Mouse (Mus musculus) urinary bladder, postnatal 10 days (tissue): Measurements from ENCODE around the gene Prkca.

Source experiments
- DNase-seq: peaks from one replicate; pipeline ENCODE4 v3.0.0; 2022; ENCODE audit warnings: low spot score

The Prkca gene

DNA sequence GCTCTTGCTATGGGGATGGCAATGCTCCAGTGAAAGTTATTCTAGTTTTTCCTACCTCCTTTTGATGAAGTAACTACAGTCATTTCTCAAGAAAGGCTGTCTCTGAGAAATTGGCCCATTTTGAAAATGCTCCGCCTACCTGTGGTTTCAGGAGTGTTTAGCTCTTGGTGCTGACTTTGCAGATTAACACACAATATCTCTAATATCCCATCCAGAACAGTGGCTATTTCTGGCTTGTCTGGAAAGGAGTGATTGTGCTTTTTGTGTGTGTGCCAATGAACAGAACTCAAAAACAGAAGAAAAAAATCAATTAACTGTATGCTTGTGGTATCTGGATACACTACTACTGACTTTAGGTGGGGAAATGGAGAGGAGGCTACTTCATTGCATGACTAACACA, 395.8 kb downstream of the Prkca start:
- DNase-seq: no peak

DNA sequence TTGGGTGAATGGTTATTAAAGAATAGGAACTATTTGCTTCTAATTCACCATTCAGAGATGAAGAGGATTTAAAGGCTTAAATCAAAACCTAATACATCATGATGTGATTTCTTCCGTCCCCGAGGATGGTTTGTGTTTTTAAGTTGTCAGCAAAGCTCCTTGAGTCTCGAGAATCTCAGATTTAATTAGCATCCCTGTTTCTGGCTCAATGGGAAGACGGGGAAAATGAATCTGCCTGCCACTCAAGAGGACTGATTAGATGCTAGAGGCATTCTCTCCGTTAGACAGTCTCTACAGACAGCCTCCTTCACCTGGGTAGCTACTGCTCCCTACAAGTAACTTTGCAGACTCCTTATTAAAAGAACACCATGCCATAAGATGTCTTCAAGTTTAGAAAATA, 396.9 kb downstream of the Prkca start:
- no peak for DNase-seq

DNA sequence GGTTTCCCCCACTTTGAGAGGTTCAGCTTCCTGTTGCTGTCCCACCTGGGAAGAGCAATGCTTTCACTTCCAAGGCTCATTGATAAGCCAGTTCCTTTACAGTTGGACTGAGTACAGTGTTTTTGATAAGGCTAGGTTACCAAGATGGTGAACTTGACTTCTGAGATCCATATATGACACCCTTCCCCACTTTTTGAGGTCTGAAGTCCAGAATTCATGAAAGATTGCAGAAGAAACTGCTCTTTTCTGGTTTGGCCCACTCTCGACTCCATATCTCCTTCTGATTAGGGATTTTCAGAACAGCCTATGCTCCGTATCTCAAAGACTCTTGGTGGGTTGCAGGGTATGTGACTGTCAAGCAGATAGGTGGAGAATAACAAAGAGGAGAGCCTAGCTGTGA, 406.8 kb downstream of the Prkca start:
- DNase-seq: no peak

DNA sequence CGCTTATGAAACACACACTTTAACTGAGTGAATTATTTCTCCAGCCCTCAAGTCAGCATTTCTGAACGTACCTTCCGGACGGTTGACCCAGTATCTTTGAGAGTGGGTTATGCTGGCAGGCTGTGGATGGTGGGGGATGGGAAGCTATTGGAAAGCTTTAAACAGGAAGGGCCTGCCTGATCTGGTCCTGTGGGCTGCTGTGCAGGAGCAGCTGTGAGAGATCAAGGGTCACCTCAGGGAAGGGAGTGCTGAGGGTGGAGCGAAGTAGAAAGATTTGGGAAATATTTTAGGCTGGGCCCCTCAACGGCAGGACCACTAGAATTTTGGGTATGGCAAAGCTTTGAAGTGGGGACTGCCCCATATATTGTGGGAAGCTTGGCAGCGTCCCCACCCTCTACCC, 412.0 kb downstream of the Prkca start:
- DNase-seq: no peak

DNA sequence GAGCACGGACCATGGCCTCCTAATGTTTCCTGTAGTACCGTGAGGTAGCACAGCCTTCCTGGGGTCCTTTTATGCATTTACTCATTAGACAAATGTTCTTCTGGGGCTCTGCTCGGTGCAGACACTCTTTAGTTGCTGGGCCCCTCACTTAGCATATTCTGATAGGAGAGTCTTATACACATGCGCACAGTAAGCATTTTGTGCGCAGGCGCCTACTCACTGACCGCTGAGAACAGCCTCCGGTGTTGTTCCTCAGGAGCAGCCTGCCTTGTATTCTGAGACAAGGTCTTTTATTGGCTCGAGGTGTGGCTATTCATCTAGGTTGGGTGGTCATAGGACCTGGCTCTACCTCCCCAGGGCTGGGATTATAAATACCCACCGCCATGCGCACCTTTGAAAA, 412.4 kb downstream of the Prkca start:
- DNase-seq: no peak

DNA sequence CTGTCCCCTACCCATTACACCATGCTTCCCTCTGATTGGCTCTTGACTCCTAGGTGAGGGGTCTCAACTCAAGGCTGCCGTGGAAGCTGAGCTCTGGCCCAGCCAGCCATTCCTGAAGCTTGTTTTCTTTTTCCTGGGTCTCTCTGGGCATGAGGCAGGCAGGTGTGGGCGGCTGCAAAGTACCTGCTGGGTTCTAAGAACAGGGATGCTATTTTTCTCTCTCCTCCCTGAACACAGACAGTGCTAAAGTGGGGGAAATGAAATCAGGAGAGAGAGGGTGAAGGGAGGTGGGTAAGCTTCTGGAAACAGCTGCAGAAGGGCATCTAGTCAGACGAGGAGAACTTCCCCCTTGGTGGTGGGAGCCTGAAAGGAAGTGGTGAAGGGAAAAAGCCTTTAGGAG, 414.0 kb downstream of the Prkca start:
- no peak for DNase-seq

DNA sequence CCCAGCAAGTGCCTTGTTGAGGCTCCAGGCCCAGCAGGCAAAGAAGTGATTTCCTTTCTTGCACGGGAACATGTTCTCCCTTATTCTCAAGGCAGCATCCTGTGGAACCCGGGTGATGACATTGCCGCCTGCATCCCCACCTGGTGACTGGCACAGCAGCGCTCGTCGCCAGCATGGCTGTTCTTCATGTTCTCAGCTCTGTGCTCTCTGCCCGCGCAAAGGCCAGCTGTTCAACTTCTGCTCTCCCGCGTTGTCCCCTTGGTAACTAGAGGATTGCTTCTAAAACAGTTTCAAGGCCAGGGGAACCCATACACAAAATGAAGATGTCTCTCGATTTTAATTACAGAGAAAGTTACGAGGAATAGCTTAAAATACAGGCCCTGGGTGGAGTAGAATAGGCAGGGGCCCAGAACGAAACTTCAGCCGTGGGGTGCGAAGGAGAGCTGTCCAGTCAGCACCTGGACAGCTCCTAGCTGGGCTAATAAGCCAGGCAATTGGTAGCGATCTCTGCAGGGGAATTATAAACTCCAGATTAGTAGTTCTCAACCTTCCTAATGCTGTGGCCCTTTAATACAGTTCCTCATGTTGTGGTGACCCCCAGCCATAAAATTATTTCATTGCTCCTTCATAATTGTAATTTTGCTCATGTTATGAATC, 423.7 kb downstream of the Prkca start:
- no peak for DNase-seq

DNA sequence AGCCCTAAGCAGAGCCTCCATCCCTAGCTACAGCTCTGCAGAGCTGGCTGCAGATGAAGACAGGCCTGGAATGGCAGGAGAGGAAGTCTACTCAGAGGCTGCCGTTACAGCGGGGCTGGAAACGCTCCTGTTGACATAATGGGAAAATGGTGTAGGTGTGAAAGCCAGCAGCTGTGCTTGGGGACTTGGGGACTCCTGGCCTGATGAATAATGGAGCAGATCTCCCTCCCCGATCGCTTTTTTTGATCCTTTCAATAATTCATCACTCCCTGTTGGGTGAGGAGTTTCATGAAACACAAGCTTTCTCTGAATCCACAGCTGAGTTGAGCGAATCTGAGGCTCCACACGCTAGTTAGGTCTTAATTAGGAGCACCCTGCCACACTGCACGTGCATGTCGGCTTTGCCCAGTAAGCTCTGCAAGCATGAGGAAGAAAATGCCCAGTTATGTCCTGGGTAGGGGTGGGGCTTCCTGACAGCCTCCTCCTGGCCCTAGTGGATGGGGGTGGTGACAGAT, 425.9 kb downstream of the Prkca start:
- DNase-seq: no peak

DNA sequence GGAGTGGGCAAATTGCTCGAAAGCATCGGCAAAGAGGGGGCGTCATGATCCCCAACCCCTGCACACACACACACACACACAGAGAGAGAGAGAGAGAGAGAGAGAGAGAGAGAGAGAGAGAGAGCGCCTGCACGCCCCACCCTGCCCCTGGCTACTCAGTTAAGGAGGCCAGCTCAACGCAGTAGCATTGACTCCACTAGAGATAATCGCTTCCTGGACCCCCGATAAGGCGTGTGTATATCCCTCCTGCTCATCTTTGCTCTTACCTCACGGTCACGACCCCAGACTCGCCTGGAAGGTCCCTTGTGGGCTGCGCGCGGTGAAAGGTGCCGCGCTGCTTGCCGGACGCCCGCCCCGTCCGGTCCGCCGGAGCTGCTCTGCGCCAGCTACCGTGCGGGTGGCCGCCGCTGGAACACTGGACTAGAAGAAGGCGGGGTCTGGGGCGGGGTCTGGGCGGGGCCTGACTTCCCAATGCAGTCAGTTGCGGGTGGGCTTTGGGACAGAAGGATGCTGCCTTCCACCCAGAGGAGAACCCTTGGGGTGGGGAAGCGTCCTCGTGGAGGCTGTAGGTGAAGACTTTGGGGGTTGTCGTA, 429.0 kb downstream of the Prkca start, which contains the start of gene Cacng5:
Gene Cacng5 (minus strand): TSS at position 422 of the 593 bp plus-strand sequence.
- DNase-seq: no peak

DNA sequence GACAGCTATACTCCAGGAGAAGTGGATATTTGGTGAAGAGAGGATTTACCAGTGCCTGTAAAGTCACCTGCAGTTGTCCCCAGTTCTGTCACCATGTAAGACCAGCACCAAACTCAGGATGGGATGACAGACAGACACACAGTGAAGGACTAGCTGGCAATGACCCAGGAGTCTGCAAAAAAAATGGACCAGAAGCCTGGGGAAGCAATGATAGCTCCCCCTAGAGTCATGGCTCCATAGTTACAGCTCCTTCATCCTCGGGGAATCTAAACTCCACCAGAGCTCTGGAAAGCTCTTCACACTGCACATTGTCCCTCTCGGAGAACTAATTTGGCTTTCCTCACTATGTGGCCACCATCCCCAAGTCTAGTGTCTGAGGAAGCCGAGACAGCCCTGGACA, 430.4 kb downstream of the Prkca start:
- no peak for DNase-seq

DNA sequence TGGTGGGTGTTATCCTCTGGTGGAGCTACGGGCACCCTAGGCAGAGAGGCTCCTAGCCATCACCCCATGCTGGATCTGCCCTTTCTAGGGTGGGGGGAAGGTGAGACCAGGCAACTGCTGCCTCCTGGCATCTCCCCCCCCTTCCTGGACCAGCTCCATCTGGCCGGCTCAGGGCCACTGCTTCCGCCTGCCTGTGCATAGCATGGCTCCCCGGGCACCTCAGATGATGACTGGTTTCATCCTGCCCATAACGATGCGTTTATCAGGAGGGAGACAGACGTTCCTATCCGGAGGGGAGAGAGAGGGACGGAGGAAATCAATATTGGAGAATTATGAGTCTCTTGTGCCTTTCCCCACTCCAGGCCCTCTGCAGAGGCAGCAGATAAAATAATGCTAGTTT, 438.4 kb downstream of the Prkca start:
- DNase-seq: no peak

DNA sequence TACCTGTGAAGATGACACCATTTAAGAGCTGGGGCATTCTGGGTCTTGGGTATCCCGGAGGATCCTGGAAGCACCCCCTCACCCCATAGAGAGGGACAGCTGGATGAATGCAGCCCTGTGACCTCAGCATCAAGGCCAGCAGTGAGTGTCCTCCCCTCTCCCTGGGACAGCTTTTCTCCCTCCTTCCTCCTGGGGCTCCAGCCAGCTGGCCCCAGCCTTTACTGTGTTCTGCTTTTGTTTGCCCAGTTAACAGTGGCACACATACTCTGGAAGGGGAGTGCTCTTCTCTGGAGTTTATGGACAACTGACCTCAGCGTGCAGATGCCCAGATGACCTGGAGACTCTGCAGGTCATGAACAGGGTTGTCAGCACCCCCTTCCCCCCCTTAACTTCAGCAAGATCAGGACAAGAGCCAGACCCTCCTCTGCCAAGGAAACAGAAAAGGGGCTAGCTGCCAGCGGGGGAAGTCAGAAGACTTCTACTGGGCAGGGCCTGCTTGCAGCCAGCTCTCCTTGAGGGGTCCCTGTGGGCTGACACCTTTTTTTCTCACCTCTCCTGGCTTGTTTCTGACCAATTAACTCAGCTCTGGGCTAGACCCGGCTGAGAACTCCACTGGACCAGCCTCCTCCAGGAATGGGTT, 439.6 kb downstream of the Prkca start:
- no peak for DNase-seq

DNA sequence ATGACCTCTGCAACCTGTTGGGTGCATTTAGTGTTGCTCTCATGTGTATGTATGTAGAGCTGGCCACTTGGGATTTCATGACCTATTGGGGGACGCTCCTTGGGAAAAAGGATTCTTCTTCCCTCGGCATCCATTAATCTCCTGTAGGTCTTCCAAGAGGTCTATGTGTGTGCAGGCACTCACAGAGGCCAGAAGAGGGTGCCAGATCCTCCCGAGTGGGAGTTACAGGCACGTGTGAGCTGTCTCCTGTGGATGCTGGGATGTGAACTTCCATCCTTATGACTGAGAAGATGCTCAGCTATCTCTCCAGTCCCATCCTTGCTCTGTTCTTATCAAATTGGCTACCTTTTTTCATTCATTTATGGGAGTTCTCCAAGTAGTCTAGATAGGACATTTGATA, 443.3 kb downstream of the Prkca start:
- no peak for DNase-seq

DNA sequence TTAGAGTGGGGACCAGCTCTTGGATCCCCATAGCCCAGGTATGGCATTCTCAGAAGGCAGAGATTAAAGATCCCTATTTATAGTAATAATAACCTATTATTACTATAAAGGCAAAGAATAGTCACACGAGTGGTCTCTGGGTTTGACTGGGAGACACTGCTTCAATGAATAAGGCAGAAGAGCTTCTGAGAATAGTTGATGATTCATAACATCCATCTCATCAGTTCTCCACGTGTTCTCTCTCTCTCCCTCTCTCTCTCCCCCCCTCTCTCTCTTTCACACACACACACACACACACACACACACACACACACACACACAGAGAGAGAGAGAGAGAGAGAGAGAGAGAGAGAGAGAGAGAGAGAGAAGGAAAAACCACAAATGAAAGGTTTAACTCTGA, 445.0 kb downstream of the Prkca start:
- no peak for DNase-seq

DNA sequence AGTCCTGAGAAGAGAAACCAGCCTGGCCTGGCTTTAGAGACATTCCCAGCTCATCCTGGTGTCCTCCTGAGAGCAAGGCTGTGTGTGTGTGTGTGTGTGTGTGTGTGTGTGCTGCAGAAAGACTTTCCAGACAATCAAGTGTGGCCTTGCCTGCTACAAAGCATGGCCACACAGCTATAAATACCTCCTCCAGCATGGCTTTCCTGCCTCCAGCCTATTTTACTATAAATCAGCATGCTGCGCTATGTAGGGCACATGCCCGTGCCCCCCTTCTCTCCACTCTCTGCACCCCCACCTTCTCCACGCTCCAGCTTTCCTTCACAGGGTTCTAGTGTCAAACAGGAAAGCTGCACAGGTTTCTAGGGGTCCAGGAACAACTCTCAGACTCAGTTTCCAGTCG, 448.1 kb downstream of the Prkca start:
- no peak for DNase-seq

DNA sequence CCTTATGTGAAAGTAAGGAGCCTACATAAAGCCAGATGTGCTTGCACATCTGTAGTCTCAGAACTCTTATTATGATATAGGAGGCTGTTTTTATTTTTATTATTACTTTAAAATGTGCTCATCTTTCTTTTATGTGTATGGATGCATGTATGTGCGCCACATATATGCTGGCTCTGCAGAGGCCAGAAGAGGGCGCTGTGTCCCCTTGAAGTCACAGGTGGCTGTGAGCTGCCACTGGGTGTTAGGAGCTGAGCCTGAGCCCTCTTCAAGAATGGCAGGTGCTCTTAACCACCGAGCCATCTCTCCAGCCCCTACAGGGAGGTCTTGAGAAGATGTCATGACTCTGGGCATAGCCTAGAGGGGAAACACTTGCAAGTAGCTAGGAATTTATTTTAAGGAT, 452.4 kb downstream of the Prkca start:
- no peak for DNase-seq

DNA sequence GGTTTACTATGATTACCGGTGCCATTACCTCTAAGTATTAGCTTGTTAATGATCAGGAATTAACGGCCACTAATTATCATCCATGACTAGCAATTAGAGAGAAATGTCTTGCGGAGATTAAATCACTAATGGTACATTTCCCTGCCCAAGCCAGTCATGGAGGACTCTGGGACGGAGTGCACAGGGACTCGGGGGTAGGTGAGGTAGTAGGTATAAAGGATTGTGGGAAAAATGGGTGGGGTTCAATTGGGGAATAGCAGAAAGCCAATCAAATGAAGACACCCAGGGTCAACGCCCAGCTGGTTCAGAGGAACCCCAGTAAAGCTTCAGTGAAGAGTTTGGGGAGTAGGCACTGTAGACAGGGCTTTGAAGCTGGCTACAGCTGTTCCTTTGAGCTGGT, 456.4 kb downstream of the Prkca start:
- no peak for DNase-seq
